Mouse (Mus musculus) limb, embryonic 14.5 days (tissue): ENCODE data around the gene Dab1. TPM values are rescaled to one million over a fixed set of nuclear protein-coding genes. Genes with fewer than 3 reads are reported as not detected.

Experiments used
- ATAC-seq: fragments of 200-750 bp; cut with Nextera tagmentation; 2 replicates; pipeline ENCODE4 v1.8.0; 2017; ENCODE audit warnings: low read depth, moderate number of reproducible peaks, moderate TSS enrichment; ENCODE audit not compliant: low FRiP score
- DNase-seq: peaks from one replicate; pipeline ENCODE4 v3.0.0-alpha.2; 2015; ENCODE audit warnings: low spot score
- H3K27ac ChIP-seq: fragments of 300-500 bp; sonication (generic); replicated peaks from 2 replicates; pipeline ENCODE4 v1.5.1; 2014; ENCODE audit warnings: low read depth, mild to moderate bottlenecking, low read length, moderate library complexity, mixed read lengths
- H3K27me3 ChIP-seq: fragments of 300-500 bp; sonication (generic); 2 replicates; pipeline ENCODE4 v1.6.1; 2014; ENCODE audit warnings: low read length, mixed read lengths; ENCODE audit not compliant: control insufficient read depth, insufficient read depth
- H3K36me3 ChIP-seq: fragments of 300-500 bp; sonication (generic); 2 replicates; pipeline ENCODE4 v1.6.1; 2014; ENCODE audit warnings: mild to moderate bottlenecking, low read length, moderate library complexity, mixed read lengths; ENCODE audit not compliant: control insufficient read depth, insufficient read depth
- H3K4me1 ChIP-seq: fragments of 300-500 bp; sonication (generic); 2 replicates; pipeline ENCODE4 v1.6.1; 2014; ENCODE audit warnings: antibody characterized with exemption, low read length, mixed read lengths; ENCODE audit not compliant: control insufficient read depth, insufficient read depth
- H3K4me2 ChIP-seq: fragments of 300-500 bp; sonication (generic); replicated peaks from 2 replicates; pipeline ENCODE4 v1.6.1; 2014; ENCODE audit warnings: low read depth, mild to moderate bottlenecking, low read length, moderate library complexity; ENCODE audit not compliant: severe bottlenecking
- H3K4me3 ChIP-seq: fragments of 300-500 bp; sonication (generic); replicated peaks from 2 replicates; pipeline ENCODE4 v1.5.1; 2014; ENCODE audit warnings: low read length
- H3K9ac ChIP-seq: fragments of 300-500 bp; sonication (generic); 2 replicates; pipeline ENCODE4 v1.6.1; 2014; ENCODE audit warnings: mild to moderate bottlenecking, low read depth, low read length, moderate library complexity; ENCODE audit not compliant: severe bottlenecking
- H3K9me3 ChIP-seq: fragments of 300-500 bp; sonication (generic); 2 replicates; pipeline ENCODE4 v1.6.1; 2016; ENCODE audit warnings: low read length; ENCODE audit not compliant: control insufficient read depth
- POLR2A ChIP-seq: fragments of 200-500 bp; IDR thresholded peaks from 2 replicates; pipeline ENCODE4 v1.8.0; 2012; ENCODE audit warnings: inconsistent platforms, mild to moderate bottlenecking, moderate library complexity, borderline replicate concordance; ENCODE audit not compliant: insufficient read depth, insufficient read length; ENCODE audit errors: extremely low read depth
- WGBS: fragments of 180-500 bp; shearing (Covaris S2); extraction: QIAGEN DNeasy Blood & Tissue Kit; methylation state at CpG from one replicate; pipeline ENCODE4 v1.1.7; 2014; 5-methylcytosine and 5-hydroxymethylcytosine counted together
- polyA plus RNA-seq, 2 experiments: library from polyadenylated mRNA; depleted of rRNA in 1 of 2; stranded (reverse) in 1 of 2; unstranded in 1 of 2; fragments of >200 nt; fragmentation: Nextera tagmentation in 1 of 2; extraction: Ambion mirVana in 1 of 2; gene quantifications; 2 replicates each; pipeline versions ENCODE4 v1.2.1 to v1.2.3; 2012 to 2014

The Dab1 gene
- polyA plus RNA-seq, 2 experiments = 5.5 to 12.1 TPM

DNA sequence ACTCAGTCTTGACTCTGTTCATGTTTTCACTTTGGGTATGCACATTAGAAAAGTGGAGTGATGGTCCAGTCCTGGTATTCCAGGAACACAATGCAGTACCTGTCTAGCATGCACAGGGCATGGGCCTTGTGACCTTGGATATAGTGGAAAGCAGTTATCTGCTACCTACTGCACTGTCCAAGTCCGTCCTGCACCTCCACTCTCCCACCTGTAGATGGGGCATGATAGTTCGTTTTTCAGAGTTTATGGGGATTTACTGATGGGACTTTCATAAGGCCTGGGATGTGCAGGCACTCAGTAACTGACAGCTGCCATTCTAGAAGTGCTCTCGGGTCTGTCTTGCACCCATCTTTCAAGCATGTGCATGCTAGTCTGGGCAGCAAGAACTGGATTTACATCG is 951.4 kb downstream of the Dab1 start:
- 69% methylated on average over 4 of the region's 4 CpGs for WGBS
- Histone ChIP-seq H3K36me3 (no peaks in the 10 kb centered on the region), H3K9ac (no peak overlapping the region), H3K4me3 (no peak overlapping the region), H3K9me3 (no peaks in the 10 kb centered on the region), H3K27ac (no peak overlapping the region), H3K4me1 (0 out of 2 replicates have a peak, but pooled peaks cover 3% of the 10 kb centered on the region), H3K4me2 (no peak overlapping the region), H3K27me3 (no peaks in the 10 kb centered on the region)
- ATAC-seq (no peak), DNase-seq (no peak)
- TF ChIP-seq POLR2A = no peak

DNA sequence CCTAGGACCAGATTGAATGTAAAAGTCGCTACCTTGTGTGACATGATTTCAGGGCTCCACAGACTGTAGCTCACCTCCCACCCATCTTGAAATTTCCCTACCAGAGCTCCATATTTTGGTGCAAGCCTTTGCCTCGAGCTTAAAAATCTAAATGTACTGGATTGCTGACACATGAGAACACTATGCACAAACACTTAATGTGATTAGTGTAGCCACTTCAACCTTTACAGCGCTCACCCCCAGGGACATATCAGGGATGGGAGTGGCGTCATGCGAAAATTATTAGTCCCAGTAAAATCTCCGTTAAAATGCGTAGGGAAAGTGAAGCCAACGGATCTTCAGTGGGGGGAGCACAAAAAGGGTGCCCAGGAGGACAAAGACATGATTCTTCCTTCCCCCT is 953.3 kb downstream of the Dab1 start:
- DNase-seq (no peak), ATAC-seq (no peak)
- Histone ChIP-seq H3K27me3 (no peaks in the 10 kb centered on the region), H3K36me3 (no peaks in the 10 kb centered on the region), H3K4me2 (no peak overlapping the region), H3K9ac (no peak overlapping the region), H3K4me3 (no peak overlapping the region), H3K4me1 (0 out of 2 replicates have a peak, but pooled peaks cover 3% of the 10 kb centered on the region), H3K9me3 (no peaks in the 10 kb centered on the region), H3K27ac (no peak overlapping the region)
- no peak for TF ChIP-seq POLR2A
- WGBS = 49% methylated on average over 8 of the region's 8 CpGs

DNA sequence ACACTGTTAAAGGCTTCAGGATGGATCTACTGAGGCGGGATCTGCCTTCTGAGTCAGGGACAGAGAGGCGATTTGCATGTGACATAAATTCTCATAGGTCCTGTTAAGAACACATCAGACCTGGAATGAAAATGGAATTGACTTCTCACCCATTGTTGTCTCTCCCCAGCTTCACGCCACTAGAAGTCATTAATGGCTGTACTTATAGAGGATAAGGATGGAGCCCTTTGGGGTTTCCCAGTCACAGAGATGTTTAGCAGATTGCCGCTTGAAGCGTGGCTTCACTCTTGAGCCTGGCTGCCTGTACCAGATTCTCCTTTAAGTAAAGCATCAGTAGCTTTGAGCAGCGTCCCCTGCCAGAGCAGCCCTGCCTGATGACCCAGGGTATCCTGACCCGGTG is 954.3 kb downstream of the Dab1 start:
- no peak for TF ChIP-seq POLR2A
- Histone ChIP-seq H3K27me3 (no peaks in the 10 kb centered on the region), H3K4me1 (0 out of 2 replicates have a peak, but pooled peaks cover 3% of the 10 kb centered on the region), H3K9me3 (no peaks in the 10 kb centered on the region), H3K4me2 (no peak overlapping the region), H3K4me3 (no peak overlapping the region), H3K27ac (no peak overlapping the region), H3K9ac (no peak overlapping the region), H3K36me3 (no peaks in the 10 kb centered on the region)
- no peak for ATAC-seq
- no peak for DNase-seq
- WGBS = 60% methylated on average over 7 of the region's 7 CpGs

DNA sequence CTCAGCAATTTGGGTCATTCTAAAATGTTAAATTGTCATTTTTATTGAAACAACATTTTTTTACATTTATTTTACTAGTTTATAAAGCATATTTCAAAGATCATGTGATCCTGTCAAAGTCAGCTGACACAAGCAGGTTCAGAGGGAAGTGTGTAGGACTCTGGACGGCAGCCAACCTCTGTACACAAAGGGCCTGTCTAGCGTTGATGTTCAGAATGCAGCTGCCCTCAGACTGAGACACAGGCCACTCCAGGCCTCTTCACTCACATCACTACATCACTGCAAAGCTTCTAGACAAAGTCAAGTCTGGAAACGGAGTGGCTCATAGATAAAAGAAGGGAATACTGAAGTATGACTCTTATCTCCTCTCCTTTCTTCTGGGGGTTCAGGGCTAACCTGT is 959.2 kb downstream of the Dab1 start:
- 47% methylated on average over 3 of the region's 3 CpGs for WGBS
- DNase-seq (no peak), ATAC-seq (no peak)
- Histone ChIP-seq H3K4me1 (peaks cover 7% of the 10 kb centered on the region), H3K27ac (no peak overlapping the region), H3K4me2 (no peak overlapping the region), H3K9me3 (no peaks in the 10 kb centered on the region), H3K36me3 (no peaks in the 10 kb centered on the region), H3K4me3 (no peak overlapping the region), H3K27me3 (no peaks in the 10 kb centered on the region), H3K9ac (no peak overlapping the region)
- TF ChIP-seq POLR2A = no peak

DNA sequence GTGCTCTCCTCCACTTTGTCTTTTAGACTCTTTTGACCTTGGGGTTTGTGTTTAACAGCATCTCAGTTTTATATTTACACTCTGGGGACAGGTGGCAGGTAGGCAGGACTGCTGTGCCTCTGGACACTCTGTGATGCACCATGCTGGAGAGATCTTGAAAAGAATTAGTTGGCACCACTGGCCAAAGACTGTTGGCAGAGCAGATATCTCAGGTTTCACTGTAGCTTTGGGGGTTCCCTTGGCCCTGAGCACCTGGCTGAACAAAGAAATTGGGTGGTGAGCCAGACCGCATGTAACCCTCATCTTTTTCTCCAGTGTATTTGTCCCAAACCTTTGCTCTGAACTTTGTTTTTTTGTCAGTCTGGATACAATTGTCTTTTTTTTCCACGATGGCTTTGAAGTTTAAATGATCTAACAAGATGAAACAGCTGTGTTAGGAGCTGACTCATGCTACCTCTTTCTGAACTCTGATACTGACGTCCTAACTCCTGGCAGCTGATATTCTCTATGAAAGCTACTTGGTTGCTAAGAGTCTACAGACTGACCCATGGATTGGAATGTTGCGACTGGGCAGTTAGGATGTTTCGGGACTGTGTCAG is 960.9 kb downstream of the Dab1 start:
- no peaks in the 10 kb centered on the region for H3K27me3 ChIP-seq
- 72% methylated on average over 5 of the region's 5 CpGs for WGBS
- no peak overlapping the region for H3K4me3 ChIP-seq
- no peaks in the 10 kb centered on the region for H3K9me3 ChIP-seq
- ATAC-seq (no peak), DNase-seq (no peak)
- H3K9ac ChIP-seq = no peak overlapping the region
- peaks cover 7% of the 10 kb centered on the region for H3K4me1 ChIP-seq
- H3K4me2 ChIP-seq = no peak overlapping the region
- H3K27ac ChIP-seq = no peak overlapping the region
- H3K36me3 ChIP-seq = no peaks in the 10 kb centered on the region
- no peak for TF ChIP-seq POLR2A
